ENCODE assay signal across 8 mouse cellular contexts in genomic region chr3:96440578-96440977, GRCm38 (mm10). TPM values are rescaled to one million over a fixed set of nuclear protein-coding genes. Genes with fewer than 3 reads are reported as not detected.
A peak's percentile ranks its signal among the peaks of the same experiment; 100 is the strongest.
DNase-seq lines count a peak whose midpoint lies in the region; ATAC-seq and TF ChIP-seq lines count a peak whose summit lies in the region.

No protein-coding gene starts in this region.

- ATAC-seq in forebrain, embryonic 14.5 days = no peak
- no peak for ATAC-seq in hindbrain, embryonic 11.5 days (ENCODE audit: low FRiP score)
- ATAC-seq in lung, embryonic 16.5 days (ENCODE audit: low read depth) = no peak

- under 1% methylated on average over 13 of the region's 13 CpGs for WGBS in forebrain, embryonic 14.5 days
- whole genome bisulfite sequencing in hindbrain, embryonic 11.5 days = 0% methylated on average over 13 of the region's 13 CpGs
- WGBS in lung, embryonic 16.5 days = under 1% methylated on average over 13 of the region's 13 CpGs

- H3K27ac ChIP-seq in MEL (ENCODE audit: control insufficient read depth, low read depth, low read length) = no peak overlapping the region
- no peak overlapping the region for H3K27ac ChIP-seq in forebrain, embryonic 14.5 days (ENCODE audit: low read depth, low read length)
- H3K27ac ChIP-seq in hindbrain, embryonic 11.5 days (ENCODE audit: low read depth, low read length) = no peak overlapping the region
- H3K27ac ChIP-seq in lung, embryonic 16.5 days (ENCODE audit: low read length) = no peak overlapping the region

- peak; percentile 89 for DNase-seq in MEL (ENCODE audit: low read depth, low spot score)
- peak; percentile 39 for DNase-seq in cerebellum, adult 11-12 months
- peak; percentile 83 for DNase-seq in forebrain, embryonic 14.5 days (ENCODE audit: low spot score)
- peak; percentile 89 for DNase-seq in hindbrain, embryonic 11.5 days (ENCODE audit: low spot score)
- DNase-seq in layer of hippocampus, adult 9-11 months = peak; percentile 58
- peak; percentile 36 for DNase-seq in retina, adult 2 months (ENCODE audit: low read depth, low spot score)
- peak; percentile 37 to 56 for DNase-seq in thymus, postnatal 36 days

- TF ChIP-seq RAD21 in MEL (IDR thresholded peaks at IDR 0.05; ENCODE audit: low read depth, low read length) = no peak

- peak overlapping the region in 1 of 2 experiments; percentile 3; a peak in 1 of 4 replicates for H3K4me3 ChIP-seq in MEL (ENCODE audit: control insufficient read depth in 1 of 2, insufficient read depth in 1 of 2, low read depth in 2 of 2, low read length in 2 of 2)
- peak overlapping the region; percentile 27 for H3K4me3 ChIP-seq in forebrain, embryonic 14.5 days (ENCODE audit: low read depth, low read length)
- H3K4me3 ChIP-seq in hindbrain, embryonic 11.5 days (ENCODE audit: low read depth, low read length) = peak overlapping the region; percentile 32
- peak overlapping the region; percentile 24; the same call in 1 of the 2 replicates for H3K4me3 ChIP-seq in lung, embryonic 16.5 days (ENCODE audit: low read length)

- peaks cover 0 to 8% of the 10 kb centered on the region in 2 experiments; a peak in 1 of 4 replicates for H3K36me3 ChIP-seq in MEL (ENCODE audit: control insufficient read depth in 1 of 2, insufficient read depth in 2 of 2, low read length in 2 of 2)
- H3K36me3 ChIP-seq in forebrain, embryonic 14.5 days (ENCODE audit: control insufficient read depth, insufficient read depth, low read length) = no peaks in the 10 kb centered on the region
- H3K36me3 ChIP-seq in hindbrain, embryonic 11.5 days (ENCODE audit: control insufficient read depth, insufficient read depth, low read length) = no peaks in the 10 kb centered on the region
- H3K36me3 ChIP-seq in lung, embryonic 16.5 days (ENCODE audit: control insufficient read depth, insufficient read depth, low read length) = no peaks in the 10 kb centered on the region

- no peak for TF ChIP-seq EP300 in MEL (IDR thresholded peaks at IDR 0.05; ENCODE audit: low read depth in 1 of 2, low read length in 2 of 2)

- no peaks in the 10 kb centered on the region for H3K9me3 ChIP-seq in MEL (replicated peaks; ENCODE audit: insufficient read depth, low read length)
- H3K9me3 ChIP-seq in forebrain, embryonic 14.5 days (replicated peaks; ENCODE audit: control insufficient read depth, low read length) = no peaks in the 10 kb centered on the region
- H3K9me3 ChIP-seq in hindbrain, embryonic 11.5 days (ENCODE audit: control insufficient read depth, low read length) = no peaks in the 10 kb centered on the region
- H3K9me3 ChIP-seq in lung, embryonic 16.5 days (ENCODE audit: control insufficient read depth, low read length) = no peaks in the 10 kb centered on the region

- no peak for TF ChIP-seq POLR2A in MEL (IDR thresholded peaks at IDR 0.05; ENCODE audit: control insufficient read depth in 1 of 2, insufficient read depth in 1 of 2, low read depth in 1 of 2, low read length in 2 of 2, poor library complexity in 1 of 2)

- no peak overlapping the region; the same call in 1 of the 2 replicates for H3K9ac ChIP-seq in MEL (ENCODE audit: control insufficient read depth, low read depth, low read length, poor library complexity, severe bottlenecking)
- peak overlapping the region; percentile 35 for H3K9ac ChIP-seq in forebrain, embryonic 14.5 days (ENCODE audit: low read length)
- peak overlapping the region; percentile 59 for H3K9ac ChIP-seq in hindbrain, embryonic 11.5 days (ENCODE audit: low read depth, low read length)
- 0 out of 2 replicates have a peak overlapping the region, but pooled peaks have one; percentile 28 for H3K9ac ChIP-seq in lung, embryonic 16.5 days (ENCODE audit: low read length)

- peak in 2 of 3 experiments; percentile 93 to 99; a peak in 4 of 6 replicates for TF ChIP-seq CTCF in MEL (IDR thresholded peaks at IDR 0.05 in 2 of 3, conservative IDR thresholded peaks at IDR 0.05 in 1 of 3; ENCODE audit: control insufficient read depth in 1 of 3, insufficient read depth in 1 of 3, low read depth in 2 of 3, low read length in 3 of 3, poor library complexity in 1 of 3, severe bottlenecking in 1 of 3)

- peak overlapping the region; percentile 52 for H3K4me2 ChIP-seq in forebrain, embryonic 14.5 days (ENCODE audit: low read length)
- peak overlapping the region; percentile 52 for H3K4me2 ChIP-seq in hindbrain, embryonic 11.5 days (replicated peaks; ENCODE audit: low read depth, low read length)
- peak overlapping the region; percentile 48 for H3K4me2 ChIP-seq in lung, embryonic 16.5 days (ENCODE audit: low read depth, low read length)

- peaks cover 2 to 6% of the 10 kb centered on the region in 2 experiments; a peak in 3 of 4 replicates for H3K27me3 ChIP-seq in MEL (ENCODE audit: control insufficient read depth in 1 of 2, insufficient read depth in 2 of 2, low read length in 2 of 2)
- H3K27me3 ChIP-seq in forebrain, embryonic 14.5 days (replicated peaks; ENCODE audit: control insufficient read depth, insufficient read depth, low read length) = peaks cover 65% of the 10 kb centered on the region
- H3K27me3 ChIP-seq in hindbrain, embryonic 11.5 days (ENCODE audit: control insufficient read depth, insufficient read depth, low read length) = peaks cover 62% of the 10 kb centered on the region
- peaks cover 71% of the 10 kb centered on the region for H3K27me3 ChIP-seq in lung, embryonic 16.5 days (ENCODE audit: control insufficient read depth, insufficient read depth, low read depth, low read length)

- peaks cover 0 to 18% of the 10 kb centered on the region in 2 experiments; a peak in 2 of 4 replicates for H3K4me1 ChIP-seq in MEL (ENCODE audit: control insufficient read depth in 1 of 2, insufficient read depth in 2 of 2, low read length in 2 of 2)
- no peaks in the 10 kb centered on the region for H3K4me1 ChIP-seq in forebrain, embryonic 14.5 days (ENCODE audit: control insufficient read depth, insufficient read depth, low read length)
- no peaks in the 10 kb centered on the region for H3K4me1 ChIP-seq in hindbrain, embryonic 11.5 days (replicated peaks; ENCODE audit: control insufficient read depth, insufficient read depth, low read length)
- peaks cover 6% of the 10 kb centered on the region; the same call in 1 of the 2 replicates for H3K4me1 ChIP-seq in lung, embryonic 16.5 days (replicated peaks; ENCODE audit: control insufficient read depth, insufficient read depth, low read length)

- H3K79me2 ChIP-seq in MEL (ENCODE audit: control insufficient read depth, insufficient read depth, low read length, poor library complexity) = no peaks in the 10 kb centered on the region

TF ChIP-seq in MEL, 35 proteins besides CTCF, POLR2A, EP300 and RAD21:
- TF ChIP-seq USF1 (IDR thresholded peaks at IDR 0.05; ENCODE audit: low read depth, low read length) = no peak
- TF ChIP-seq KAT2A (conservative IDR thresholded peaks at IDR 0.05; ENCODE audit: low read depth, low read length) = no peak
- no peak for TF ChIP-seq POLR2AphosphoS5 (IDR thresholded peaks at IDR 0.05; ENCODE audit: borderline replicate concordance, low read depth, low read length)
- no peak for TF ChIP-seq POLR2AphosphoS2 (IDR thresholded peaks at IDR 0.05; ENCODE audit: low read length)
- no peak for TF ChIP-seq MXI1 (IDR thresholded peaks at IDR 0.05; ENCODE audit: low read depth, low read length)
- TF ChIP-seq TBP (IDR thresholded peaks at IDR 0.05; ENCODE audit: low read depth, low read length) = peak; percentile 43; the same call in 1 of the 2 replicates
- no peak for TF ChIP-seq HCFC1 (IDR thresholded peaks at IDR 0.05; ENCODE audit: low read depth, low read length)
- TF ChIP-seq E2F4 (IDR thresholded peaks at IDR 0.05; ENCODE audit: borderline replicate concordance, low read depth, low read length) = no peak
TF ChIP-seq in MEL: peak in this region for 1.

RNA-seq across cellular contexts. Expression of gene BC107364, which starts 11.5 kb away (rescaled TPM):
- not detected in 2 replicates for total RNA-seq in MEL (2012; rRNA removed)
- under 1 TPM in 1 of 2 experiments, not detected in 1; 0.17 TPM for polyA plus RNA-seq in MEL (2012; ENCODE audit: insufficient read depth in 1 of 2, insufficient read length in 2 of 2, low read depth in 1 of 2, low replicate concordance in 2 of 2, missing spikeins in 1 of 2)
- polyA plus RNA-seq in forebrain, embryonic 14.5 days (2014; fragmentation: Nextera tagmentation; extraction: Ambion mirVana) = not detected in 2 replicates
- not detected in 2 replicates for polyA plus RNA-seq in hindbrain, embryonic 11.5 days (2014; fragmentation: Nextera tagmentation; extraction: Ambion mirVana)
- polyA plus RNA-seq in lung, embryonic 16.5 days (2015; fragmentation: Nextera tagmentation; extraction: Ambion mirVana) = 0.30 and 0.34 TPM in 2 replicates

Comparison
In these comparisons a context has a peak if more than half of its experiments do, and no peak if none do; other contexts are left out.
1. DNase-seq: peak in every context shown above with its lines; median percentile 89 in MEL; 89 in hindbrain, embryonic 11.5 days; 83 in forebrain, embryonic 14.5 days; 58 in layer of hippocampus, adult 9-11 months; 46 in thymus, postnatal 36 days; 39 in cerebellum, adult 11-12 months; 36 in retina, adult 2 months.